Mouse (Mus musculus) erythroblast, embryonic 14.5 days (primary cell): ENCODE results near the gene Ggta1. TPM values are rescaled to one million over a fixed set of nuclear protein-coding genes. Genes with fewer than 3 reads are reported as not detected.

ENCODE experiments used
- H3K27me3 ChIP-seq: 2 replicates; pipeline ENCODE4 v1.6.1; 2012; ENCODE audit warnings: inconsistent platforms; ENCODE audit not compliant: control insufficient read depth
- H3K36me3 ChIP-seq: 2 replicates; pipeline ENCODE4 v1.6.1; 2012; ENCODE audit warnings: mild to moderate bottlenecking, inconsistent platforms; ENCODE audit not compliant: control insufficient read depth
- H3K4me1 ChIP-seq: 2 replicates; pipeline ENCODE4 v1.6.1; 2012; ENCODE audit warnings: inconsistent platforms; ENCODE audit not compliant: control insufficient read depth
- H3K4me3 ChIP-seq: replicated peaks from 2 replicates; pipeline ENCODE3; 2012; ENCODE audit warnings: moderate library complexity, mild to moderate bottlenecking, inconsistent platforms
- H3K9me3 ChIP-seq: 2 replicates; pipeline ENCODE4 v1.6.1; 2012; ENCODE audit warnings: low read length, inconsistent platforms, mixed read lengths; ENCODE audit not compliant: control insufficient read depth
- GATA1 ChIP-seq: IDR thresholded peaks from 2 replicates; pipeline ENCODE4 v1.6.1; 2012; ENCODE audit warnings: low read length, inconsistent platforms, mixed read lengths
- TAL1 ChIP-seq: IDR thresholded peaks from 3 replicates; pipeline ENCODE4 v1.6.1; 2012; ENCODE audit warnings: low read length, inconsistent platforms, mixed read lengths
- polyA plus RNA-seq: library from polyadenylated mRNA; stranded (reverse); fragments of >175 nt; gene quantifications from 2 replicates; pipeline ENCODE4 v1.2.3, GENCODE M21; 2012

Ggta1 gene
- polyA plus RNA-seq, 1 experiment, result 0.08 TPM

DNA sequence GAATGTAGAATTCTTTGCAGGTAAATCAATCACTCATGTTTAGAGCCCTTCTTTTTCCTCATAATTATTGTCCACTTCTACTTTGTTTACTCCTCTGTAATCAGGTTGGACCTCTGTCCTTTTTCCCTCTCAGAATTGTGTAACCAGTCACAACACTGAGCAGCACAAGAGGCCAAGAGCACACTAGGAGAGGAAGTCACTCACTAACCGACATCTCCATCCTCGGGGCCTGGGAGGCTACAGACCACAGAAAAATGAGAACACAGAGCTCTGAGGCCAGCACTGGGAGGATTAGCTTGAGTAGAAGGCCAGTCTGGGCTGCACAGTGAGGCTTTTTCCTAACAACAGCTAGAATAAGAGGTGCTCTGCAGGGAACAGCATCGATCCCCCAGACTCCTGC, 17.0 kb upstream of the Ggta1 start:
- no peak overlapping the region for H3K4me3 ChIP-seq
- H3K9me3 ChIP-seq, result no peaks in the 10 kb centered on the region
- no peaks in the 10 kb centered on the region for H3K36me3 ChIP-seq
- peaks cover 24% of the 10 kb centered on the region for H3K4me1 ChIP-seq
- TF ChIP-seq TAL1 (no peak), GATA1 (no peak)
- no peaks in the 10 kb centered on the region for H3K27me3 ChIP-seq

DNA sequence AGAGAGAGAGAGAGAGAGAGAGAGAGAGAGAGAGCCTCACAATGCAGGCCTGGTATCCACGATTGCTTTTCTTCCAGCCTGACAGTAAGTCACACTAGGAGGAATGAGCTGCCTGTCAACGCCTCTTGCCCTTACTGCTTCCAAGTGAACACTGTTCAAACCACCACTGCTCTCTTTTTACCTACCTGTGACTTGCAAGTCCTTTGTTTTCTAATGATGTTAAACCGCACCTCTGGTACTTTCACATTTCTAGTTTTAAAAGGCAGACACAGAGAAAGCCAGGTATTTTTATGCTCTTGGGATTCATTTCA, 15.7 kb upstream of the Ggta1 start:
- Histone ChIP-seq H3K27me3 (no peaks in the 10 kb centered on the region), H3K36me3 (no peaks in the 10 kb centered on the region), H3K4me3 (no peak overlapping the region), H3K4me1 (peaks cover 22% of the 10 kb centered on the region), H3K9me3 (no peaks in the 10 kb centered on the region)
- TF ChIP-seq TAL1 (no peak), GATA1 (no peak)

- TF ChIP-seq TAL1 (no peak), GATA1 (no peak)
- H3K27me3 ChIP-seq, result no peaks in the 10 kb centered on the region
- H3K36me3 ChIP-seq, result no peaks in the 10 kb centered on the region
- H3K9me3 ChIP-seq, result no peaks in the 10 kb centered on the region
- H3K4me1 ChIP-seq, result peaks cover 22% of the 10 kb centered on the region
- no peak overlapping the region for H3K4me3 ChIP-seq
These were observed 15.2 kb upstream of the Ggta1 start for GRCm38 (mm10) chr2:35477999-35478811.

DNA sequence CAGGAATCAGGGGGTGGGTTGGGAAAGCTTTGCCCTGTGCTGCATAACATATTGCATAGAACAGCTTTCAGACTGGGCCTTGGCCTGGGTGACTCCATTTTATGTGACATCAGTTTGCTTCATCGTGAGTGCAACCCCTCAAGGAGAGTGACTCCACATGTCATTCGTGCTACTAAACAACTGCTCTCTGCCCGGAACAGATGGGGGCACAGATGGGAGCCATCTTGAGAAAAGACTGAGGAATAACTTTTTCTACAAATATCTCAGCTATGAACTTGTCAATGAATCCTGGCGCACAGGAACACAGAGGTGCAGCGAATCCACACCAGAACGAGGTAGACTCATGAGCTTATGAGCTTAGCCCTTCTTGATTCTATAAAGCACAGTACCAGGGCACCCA, 14.3 kb upstream of the Ggta1 start:
- Histone ChIP-seq H3K4me3 (no peak overlapping the region), H3K9me3 (no peaks in the 10 kb centered on the region), H3K36me3 (no peaks in the 10 kb centered on the region), H3K4me1 (peaks cover 14% of the 10 kb centered on the region), H3K27me3 (no peaks in the 10 kb centered on the region)
- TF ChIP-seq TAL1 (no peak), GATA1 (no peak)

DNA sequence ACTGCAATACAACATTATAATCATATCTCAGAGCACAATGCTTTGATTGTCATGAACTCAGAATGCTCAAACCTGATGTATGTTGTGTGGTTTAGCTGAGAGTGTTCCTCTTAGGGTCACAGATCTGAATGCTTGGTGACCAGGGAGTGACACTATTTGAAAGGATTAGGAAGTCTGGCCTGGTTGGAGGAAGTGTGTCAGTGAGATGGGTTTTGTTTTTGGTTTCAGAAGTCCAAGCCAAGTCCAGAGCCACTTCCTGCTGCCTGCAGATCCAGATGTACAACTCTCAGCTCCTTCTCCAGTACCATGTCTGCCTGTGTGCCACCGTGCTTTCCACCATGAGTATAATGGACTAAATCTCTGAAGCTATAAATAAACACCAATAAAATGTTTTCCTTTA, 11.9 kb upstream of the Ggta1 start:
- Histone ChIP-seq H3K4me1 (no peaks in the 10 kb centered on the region; the same call in 1 of the 2 replicates), H3K9me3 (no peaks in the 10 kb centered on the region), H3K36me3 (no peaks in the 10 kb centered on the region), H3K4me3 (no peak overlapping the region), H3K27me3 (no peaks in the 10 kb centered on the region; the same call in 1 of the 2 replicates)
- TF ChIP-seq TAL1 (no peak), GATA1 (no peak)

DNA sequence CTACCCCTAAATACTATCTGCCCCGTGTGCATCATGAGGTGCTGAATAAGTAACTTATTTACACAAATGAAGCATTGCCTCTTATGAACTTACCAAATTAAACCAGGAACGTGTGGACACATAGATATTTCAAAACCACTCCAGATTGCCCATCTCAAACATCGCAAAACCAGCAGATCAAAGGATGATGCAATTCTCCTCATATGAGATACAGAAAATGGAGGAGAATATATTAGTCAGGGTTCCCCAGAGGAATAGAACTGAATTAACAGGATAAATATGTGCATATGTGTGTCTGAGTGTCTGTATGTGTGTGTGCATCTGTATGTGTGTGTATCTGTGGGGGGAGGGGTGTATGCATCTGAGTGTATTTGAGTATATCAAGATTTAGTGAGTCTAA, 6.2 kb upstream of the Ggta1 start:
- Histone ChIP-seq H3K27me3 (no peaks in the 10 kb centered on the region; the same call in 1 of the 2 replicates), H3K36me3 (no peaks in the 10 kb centered on the region), H3K4me3 (no peak overlapping the region), H3K9me3 (no peaks in the 10 kb centered on the region), H3K4me1 (peaks cover 10% of the 10 kb centered on the region)
- TF ChIP-seq GATA1 (no peak), TAL1 (no peak)

GRCm38 (mm10) chr2:35468276-35468675, 5.2 kb upstream of the Ggta1 start:
- Histone ChIP-seq H3K4me3 (no peak overlapping the region), H3K27me3 (no peaks in the 10 kb centered on the region; the same call in 1 of the 2 replicates), H3K36me3 (no peaks in the 10 kb centered on the region), H3K4me1 (peaks cover 19% of the 10 kb centered on the region), H3K9me3 (no peaks in the 10 kb centered on the region)
- TF ChIP-seq GATA1 (no peak), TAL1 (no peak)

- H3K27me3 ChIP-seq, result no peaks in the 10 kb centered on the region; the same call in 1 of the 2 replicates
- no peaks in the 10 kb centered on the region for H3K9me3 ChIP-seq
- no peak for TF ChIP-seq GATA1
- TF ChIP-seq TAL1, result no peak
- H3K4me1 ChIP-seq, result peaks cover 24% of the 10 kb centered on the region
- no peaks in the 10 kb centered on the region for H3K36me3 ChIP-seq
- no peak overlapping the region for H3K4me3 ChIP-seq
These were observed 4.8 kb upstream of the Ggta1 start for GRCm38 (mm10) chr2:35467855-35468254.

DNA sequence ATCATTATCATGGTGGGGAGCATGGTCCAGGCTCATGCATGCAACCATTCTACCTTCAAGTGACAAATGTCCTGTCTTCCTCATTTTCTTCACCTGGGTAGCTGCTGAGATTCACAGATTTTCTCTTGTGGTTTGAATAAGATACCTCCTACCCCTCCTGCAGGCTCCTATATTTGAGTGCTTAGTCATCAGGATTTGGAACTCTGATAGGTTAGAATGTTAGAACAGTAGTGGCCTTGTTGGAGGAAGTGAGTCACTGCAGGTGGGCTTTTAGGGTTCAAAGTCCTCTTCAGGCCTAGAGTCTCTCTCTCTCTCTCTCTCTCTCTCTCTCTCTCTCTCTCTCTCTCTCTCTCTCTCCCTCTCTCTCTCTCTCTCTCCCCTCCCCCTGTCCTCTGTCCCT, 2.6 kb upstream of the Ggta1 start:
- no peak for TF ChIP-seq GATA1
- no peak for TF ChIP-seq TAL1
- Histone ChIP-seq H3K36me3 (no peaks in the 10 kb centered on the region), H3K9me3 (no peaks in the 10 kb centered on the region), H3K4me1 (peaks cover 45% of the 10 kb centered on the region), H3K4me3 (no peak overlapping the region), H3K27me3 (no peaks in the 10 kb centered on the region; the same call in none of the 2 replicates)
